Mouse (Mus musculus) heart, embryonic 16.5 days (tissue): Measurements from ENCODE around the gene Hint1. TPM values are rescaled to one million over a fixed set of nuclear protein-coding genes. Genes with fewer than 3 reads are reported as not detected.

Source experiments
- ATAC-seq: fragments of 200-750 bp; cut with Nextera tagmentation; replicated peaks from 2 replicates; pipeline ENCODE4 v1.8.0; 2017; ENCODE audit warnings: moderate number of reproducible peaks; ENCODE audit not compliant: insufficient read depth, low FRiP score; ENCODE audit errors: extremely low read depth
- H3K27ac ChIP-seq: fragments of 300-500 bp; sonication (generic); 2 replicates; pipeline ENCODE4 v1.5.1; 2014; ENCODE audit warnings: mild to moderate bottlenecking, low read length, control low read depth, moderate library complexity
- H3K27me3 ChIP-seq: fragments of 300-500 bp; sonication (generic); 2 replicates; pipeline ENCODE4 v1.6.1; 2014; ENCODE audit warnings: low read length, mixed read lengths; ENCODE audit not compliant: control insufficient read depth, insufficient read depth
- H3K36me3 ChIP-seq: fragments of 300-500 bp; sonication (generic); 2 replicates; pipeline ENCODE4 v1.6.1; 2014; ENCODE audit not compliant: control insufficient read depth, insufficient read depth
- H3K4me1 ChIP-seq: fragments of 300-500 bp; sonication (generic); 2 replicates; pipeline ENCODE4 v1.6.1; 2014; ENCODE audit warnings: low read length, mixed read lengths; ENCODE audit not compliant: control insufficient read depth, insufficient read depth
- H3K4me2 ChIP-seq: fragments of 300-500 bp; sonication (generic); 2 replicates; pipeline ENCODE4 v1.6.1; 2014; ENCODE audit warnings: low read depth, mild to moderate bottlenecking, control low read depth, low read length
- H3K4me3 ChIP-seq: fragments of 300-500 bp; sonication (generic); 2 replicates; pipeline ENCODE4 v1.5.1; 2014; ENCODE audit warnings: mild to moderate bottlenecking, control low read depth, low read length
- H3K9ac ChIP-seq: fragments of 300-500 bp; sonication (generic); 2 replicates; pipeline ENCODE4 v1.6.1; 2014; ENCODE audit warnings: low read length, control low read depth
- H3K9me3 ChIP-seq: fragments of 300-500 bp; sonication (generic); replicated peaks from 2 replicates; pipeline ENCODE4 v1.6.1; 2016; ENCODE audit warnings: low read length; ENCODE audit not compliant: control insufficient read depth
- WGBS: fragments of 180-500 bp; shearing (Covaris S2); extraction: QIAGEN DNeasy Blood & Tissue Kit; methylation state at CpG from one replicate; pipeline ENCODE4 v1.1.7; 2014; 5-methylcytosine and 5-hydroxymethylcytosine counted together
- polyA plus RNA-seq: library from polyadenylated mRNA; unstranded; fragments of >200 nt; fragmentation: Nextera tagmentation; extraction: Ambion mirVana; gene quantifications from 2 replicates; pipeline ENCODE4 v1.2.1, GENCODE M21; 2015

Gene Hint1
- polyA plus RNA-seq, 1 experiment from 2014 or later, result 581 TPM

DNA sequence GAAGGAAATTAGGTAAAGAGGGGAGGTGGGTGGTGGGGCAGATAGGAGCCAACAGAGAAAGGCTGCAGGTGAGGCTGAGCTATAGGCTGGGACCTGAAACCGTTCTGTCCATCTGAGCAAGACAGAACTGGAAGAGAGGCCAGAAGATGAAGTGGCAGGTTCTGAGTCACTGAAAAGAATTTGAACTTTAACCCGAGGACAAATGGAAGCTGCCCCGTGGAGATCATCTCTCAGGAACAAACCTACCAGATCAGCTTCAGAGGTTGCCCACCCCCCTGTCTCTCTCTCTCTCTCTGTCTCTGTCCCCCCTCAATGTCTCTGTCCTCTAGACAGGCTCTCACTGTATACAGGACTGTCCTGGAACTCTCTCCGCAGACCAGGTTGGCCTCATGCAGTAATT, 33.5 kb downstream of the Hint1 start:
- Histone ChIP-seq H3K4me3 (no peak overlapping the region), H3K36me3 (no peaks in the 10 kb centered on the region), H3K9me3 (no peaks in the 10 kb centered on the region), H3K27ac (no peak overlapping the region), H3K27me3 (no peaks in the 10 kb centered on the region), H3K9ac (no peak overlapping the region), H3K4me2 (no peak overlapping the region), H3K4me1 (peaks cover 14% of the 10 kb centered on the region; the same call in 1 of the 2 replicates)
- WGBS, result 69% methylated on average over 4 of the region's 4 CpGs
- ATAC-seq, result no peak

DNA sequence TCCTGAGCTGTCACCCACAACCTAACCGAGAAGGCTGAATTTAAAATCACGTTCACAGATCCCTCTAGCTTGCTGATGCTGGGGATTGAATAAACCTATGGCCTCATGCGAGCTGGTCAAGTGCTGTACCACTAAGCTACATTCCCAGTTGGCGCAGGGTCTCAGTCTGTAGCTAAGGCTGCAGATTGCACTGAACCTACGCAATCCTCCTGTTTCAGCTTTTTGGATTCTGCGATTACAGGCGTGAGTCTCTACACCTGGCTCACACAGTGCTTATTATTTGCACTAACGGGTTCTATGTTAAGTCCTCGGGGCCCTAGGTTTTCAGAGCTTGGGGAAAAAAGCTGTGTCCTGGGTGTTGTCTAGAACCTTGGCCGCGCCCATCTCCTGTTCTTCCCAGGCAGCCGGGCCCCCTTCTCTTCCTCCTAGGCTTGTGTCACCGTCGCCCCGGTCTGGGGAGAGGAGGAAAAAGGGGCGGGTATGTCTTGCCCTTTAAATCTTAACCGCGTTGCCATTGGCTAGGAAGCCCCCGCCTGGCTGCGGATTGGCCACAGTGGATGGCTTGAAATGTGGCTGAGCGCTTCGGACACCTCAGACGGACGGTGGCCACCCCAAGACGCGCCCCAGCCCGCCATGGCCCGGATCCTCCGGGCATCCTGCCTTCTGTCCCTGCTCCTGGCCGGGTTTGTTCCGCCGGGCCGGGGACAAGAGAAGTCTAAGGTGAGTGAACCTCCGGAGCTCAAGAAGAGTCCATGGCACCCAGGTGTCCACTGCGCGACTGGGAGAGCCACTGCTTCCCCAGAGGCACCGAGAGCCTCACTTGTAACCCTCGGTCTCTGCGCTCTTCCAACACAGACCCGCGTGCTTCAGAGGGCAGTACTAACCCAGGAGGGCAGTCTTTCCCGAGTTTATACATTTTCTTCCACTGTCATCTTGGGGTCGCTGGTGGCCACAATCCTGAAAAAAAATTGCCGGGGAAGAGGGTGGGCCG, 36.4 kb downstream of the Hint1 start, which contains the start of gene Gpx3:
Gene Gpx3 (plus strand): TSS at position 121 of the 991 bp plus-strand sequence.
- Histone ChIP-seq H3K27ac (peak within 1 kb of the TSS; percentile 37; the same call in 1 of the 2 replicates), H3K27me3 (no peaks in the 10 kb centered on the region), H3K4me2 (peak within 1 kb of the TSS; percentile 95), H3K4me3 (peak within 1 kb of the TSS; percentile 72), H3K4me1 (peaks cover 19% of the 10 kb centered on the region), H3K9me3 (no peaks in the 10 kb centered on the region), H3K9ac (peak within 1 kb of the TSS; percentile 78), H3K36me3 (no peaks in the 10 kb centered on the region)
- ATAC-seq, result peak; percentile 85
- WGBS, result 12% methylated on average over 45 of the region's 45 CpGs

DNA sequence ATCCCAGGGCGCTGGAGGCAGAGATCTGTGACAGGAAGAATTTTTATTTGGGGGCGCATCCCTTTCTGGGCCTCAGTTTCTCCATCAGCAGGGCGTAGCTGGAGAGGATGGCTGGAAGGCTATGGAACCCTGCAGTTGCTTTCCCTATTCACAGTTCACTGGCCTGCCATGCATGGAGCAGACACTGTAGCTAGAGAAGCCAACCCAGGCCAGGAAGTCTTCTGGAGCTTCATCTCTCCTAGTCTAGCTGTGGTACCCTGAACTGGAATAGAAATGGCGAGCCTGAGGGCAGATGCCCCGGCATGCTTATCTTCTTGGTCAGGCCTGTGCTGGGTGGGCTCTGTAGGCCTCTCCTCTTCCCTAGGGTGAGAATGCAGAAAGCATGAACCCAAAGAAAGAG, 37.2 kb downstream of the Hint1 start:
- peaks cover 19% of the 10 kb centered on the region for H3K4me1 ChIP-seq
- peak overlapping the region; percentile 95 for H3K4me2 ChIP-seq
- 43% methylated on average over 5 of the region's 5 CpGs for WGBS
- H3K36me3 ChIP-seq, result no peaks in the 10 kb centered on the region
- peak overlapping the region; percentile 78 for H3K9ac ChIP-seq
- no peaks in the 10 kb centered on the region for H3K9me3 ChIP-seq
- no peaks in the 10 kb centered on the region for H3K27me3 ChIP-seq
- H3K4me3 ChIP-seq, result peak overlapping the region; percentile 72
- peak overlapping the region; percentile 37 for H3K27ac ChIP-seq
- no peak for ATAC-seq

DNA sequence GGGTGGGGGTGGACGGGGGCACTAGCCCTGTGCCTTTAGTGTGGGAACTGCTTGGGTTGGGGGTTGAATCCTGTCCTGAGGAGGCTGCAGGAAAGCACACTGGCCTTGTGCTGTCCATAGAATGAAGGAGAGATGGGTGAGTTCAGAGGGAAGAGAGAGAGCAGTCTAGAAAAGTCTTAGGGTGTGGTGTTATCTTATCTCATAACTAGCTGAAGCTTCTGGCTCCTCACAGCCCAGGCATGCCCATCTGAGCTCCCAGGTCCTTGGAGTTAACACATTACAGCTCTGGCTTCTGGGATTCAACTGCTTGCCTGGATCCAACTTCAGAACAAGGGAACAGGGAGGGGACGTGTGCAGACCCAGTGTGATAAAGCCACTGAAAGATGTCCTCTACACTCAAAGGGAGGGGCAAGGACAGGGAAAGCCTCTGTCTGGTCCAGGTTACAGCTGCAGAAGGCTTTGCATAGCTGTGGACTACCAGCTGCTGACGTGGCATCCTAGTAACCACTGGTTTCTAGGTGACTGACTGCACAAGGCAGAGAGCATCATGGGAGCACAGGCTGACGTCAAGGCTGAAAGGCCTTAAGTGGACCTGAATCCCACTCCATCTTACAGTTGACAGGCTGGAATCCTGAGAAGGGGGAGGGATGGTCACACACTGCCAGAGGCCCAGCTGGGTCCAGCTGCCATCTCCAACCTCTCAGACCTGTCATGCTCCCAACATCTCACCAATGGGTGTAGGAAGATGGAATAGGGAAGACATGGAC, 37.9 kb downstream of the Hint1 start:
- H3K27ac ChIP-seq, result peak overlapping the region; percentile 11; the same call in 1 of the 2 replicates
- H3K36me3 ChIP-seq, result peaks cover 2% of the 10 kb centered on the region; the same call in 1 of the 2 replicates
- H3K4me1 ChIP-seq, result peaks cover 19% of the 10 kb centered on the region
- ATAC-seq, result peak; percentile 34
- no peaks in the 10 kb centered on the region for H3K27me3 ChIP-seq
- H3K9me3 ChIP-seq, result no peaks in the 10 kb centered on the region
- H3K4me3 ChIP-seq, result peak overlapping the region; percentile 72; the same call in 1 of the 2 replicates
- WGBS, result 29% methylated on average over 4 of the region's 4 CpGs
- H3K9ac ChIP-seq, result no peak overlapping the region
- H3K4me2 ChIP-seq, result peak overlapping the region; percentile 95

DNA sequence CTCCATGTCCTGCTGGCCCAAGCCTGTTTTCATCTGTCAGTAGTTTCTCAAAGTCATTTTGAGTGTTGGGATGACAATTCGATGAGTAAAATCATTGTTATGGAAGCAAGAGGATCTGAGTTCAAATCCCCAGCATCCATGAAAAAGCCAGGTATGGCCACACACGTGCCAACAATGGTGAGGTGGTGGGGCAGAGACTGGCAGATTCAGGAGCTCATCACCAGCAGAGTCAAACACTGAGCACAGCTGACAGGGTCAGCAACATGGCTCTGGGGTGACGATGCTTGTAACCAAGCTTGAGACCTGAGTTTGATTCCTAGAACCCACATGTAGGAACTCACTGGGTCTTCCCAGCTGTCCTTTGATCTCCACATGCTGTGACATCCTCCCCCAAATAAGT, 38.9 kb downstream of the Hint1 start:
- Histone ChIP-seq H3K27ac (no peak overlapping the region), H3K4me3 (no peak overlapping the region), H3K9me3 (no peaks in the 10 kb centered on the region), H3K36me3 (peaks cover 9% of the 10 kb centered on the region; the same call in 1 of the 2 replicates), H3K9ac (no peak overlapping the region), H3K27me3 (no peaks in the 10 kb centered on the region), H3K4me2 (no peak overlapping the region), H3K4me1 (peaks cover 19% of the 10 kb centered on the region)
- WGBS, result 86% methylated on average over 3 of the region's 3 CpGs
- no peak for ATAC-seq

DNA sequence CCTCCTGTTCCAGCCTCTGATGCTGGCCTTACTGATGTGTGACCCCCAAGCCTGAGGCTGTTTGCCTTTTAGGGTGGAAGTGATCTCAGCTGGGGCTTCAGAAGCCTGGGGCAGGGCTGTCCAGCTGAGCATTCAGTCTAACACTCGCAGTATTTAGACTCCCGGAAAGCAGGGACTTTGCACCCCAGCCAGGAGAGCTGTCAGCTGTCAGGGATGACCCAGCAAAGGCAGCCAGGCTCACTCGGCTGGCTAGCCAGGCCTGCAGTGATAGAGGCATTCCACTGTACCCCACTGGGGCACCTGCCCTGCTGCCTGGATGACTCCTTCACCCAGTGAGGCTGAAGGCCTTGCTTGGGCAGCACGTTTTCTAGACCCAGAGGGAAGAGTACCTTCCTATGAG, 39.7 kb downstream of the Hint1 start:
- H3K9ac ChIP-seq, result peak overlapping the region; percentile 39; the same call in 1 of the 2 replicates
- no peak overlapping the region for H3K4me2 ChIP-seq
- H3K27me3 ChIP-seq, result no peaks in the 10 kb centered on the region
- no peak for ATAC-seq
- peaks cover 13% of the 10 kb centered on the region; the same call in 1 of the 2 replicates for H3K36me3 ChIP-seq
- WGBS, result 30% methylated on average over 4 of the region's 4 CpGs
- no peak overlapping the region for H3K4me3 ChIP-seq
- peaks cover 19% of the 10 kb centered on the region for H3K4me1 ChIP-seq
- H3K9me3 ChIP-seq, result no peaks in the 10 kb centered on the region
- peak overlapping the region; percentile 34 for H3K27ac ChIP-seq

DNA sequence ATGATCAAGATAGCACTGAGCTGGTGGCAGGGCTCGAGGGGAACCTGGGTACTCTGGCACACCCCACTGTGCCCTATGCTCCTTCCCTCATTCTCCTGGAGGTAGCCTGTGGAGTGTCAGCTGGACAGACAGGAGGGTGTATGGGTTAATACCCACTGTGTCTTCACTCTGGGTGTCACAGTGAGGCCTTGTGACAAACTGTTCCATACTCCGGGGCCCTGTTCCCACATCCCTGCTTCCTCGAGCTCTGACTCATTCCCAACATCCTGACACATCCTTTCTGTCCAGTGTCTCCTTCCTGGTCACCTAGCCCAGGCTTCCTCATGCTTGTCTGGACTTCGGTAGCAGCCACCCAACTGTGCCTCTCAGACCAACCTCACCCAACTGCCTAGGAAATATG, 40.3 kb downstream of the Hint1 start:
- Histone ChIP-seq H3K27ac (peak overlapping the region; percentile 34), H3K9ac (peak overlapping the region; percentile 39; the same call in 1 of the 2 replicates), H3K4me1 (peaks cover 19% of the 10 kb centered on the region), H3K9me3 (no peaks in the 10 kb centered on the region), H3K4me3 (no peak overlapping the region), H3K4me2 (no peak overlapping the region), H3K27me3 (no peaks in the 10 kb centered on the region), H3K36me3 (peaks cover 17% of the 10 kb centered on the region)
- no peak for ATAC-seq
- WGBS, result 49% methylated on average over 4 of the region's 4 CpGs

DNA sequence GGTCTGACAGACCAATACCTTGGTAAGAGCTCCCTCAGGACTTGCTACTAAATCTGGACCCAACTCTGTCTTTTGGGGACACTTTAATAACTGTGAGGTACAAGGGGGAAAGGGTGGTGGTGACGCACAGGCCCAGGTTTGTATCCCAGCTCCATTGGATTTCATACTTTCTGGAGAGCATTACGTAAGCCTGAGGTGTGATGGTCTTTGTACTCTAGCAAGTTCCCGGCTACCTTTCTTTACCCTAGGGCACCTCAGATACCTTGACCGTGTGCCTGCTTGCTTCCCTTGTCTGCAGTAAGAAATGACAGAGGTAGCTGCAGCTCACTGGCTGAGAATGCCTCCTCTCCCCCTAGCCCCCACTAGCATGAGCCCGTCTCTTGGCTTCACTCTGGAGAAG, 41.1 kb downstream of the Hint1 start:
- no peaks in the 10 kb centered on the region for H3K9me3 ChIP-seq
- peaks cover 19% of the 10 kb centered on the region for H3K36me3 ChIP-seq
- H3K27ac ChIP-seq, result no peak overlapping the region
- no peak overlapping the region for H3K4me2 ChIP-seq
- H3K27me3 ChIP-seq, result no peaks in the 10 kb centered on the region
- H3K4me1 ChIP-seq, result peaks cover 18% of the 10 kb centered on the region
- no peak overlapping the region for H3K4me3 ChIP-seq
- no peak overlapping the region for H3K9ac ChIP-seq
- no peak for ATAC-seq
- 84% methylated on average over 5 of the region's 5 CpGs for WGBS
